Mouse (Mus musculus) CD4-positive, CD25-positive, alpha-beta regulatory T cell (primary cell): Measurements from ENCODE around the gene Sufu. TPM values are rescaled to one million over a fixed set of nuclear protein-coding genes. Genes with fewer than 3 reads are reported as not detected.

ENCODE experiments used
- polyA plus RNA-seq: library from polyadenylated mRNA; unstranded; fragments of 100-300 nt; shearing (Covaris generic); gene quantifications from one replicate; pipeline ENCODE4 v1.2.1, GENCODE M21; 2017

Gene Sufu
- polyA plus RNA-seq: 40.6 TPM

DNA sequence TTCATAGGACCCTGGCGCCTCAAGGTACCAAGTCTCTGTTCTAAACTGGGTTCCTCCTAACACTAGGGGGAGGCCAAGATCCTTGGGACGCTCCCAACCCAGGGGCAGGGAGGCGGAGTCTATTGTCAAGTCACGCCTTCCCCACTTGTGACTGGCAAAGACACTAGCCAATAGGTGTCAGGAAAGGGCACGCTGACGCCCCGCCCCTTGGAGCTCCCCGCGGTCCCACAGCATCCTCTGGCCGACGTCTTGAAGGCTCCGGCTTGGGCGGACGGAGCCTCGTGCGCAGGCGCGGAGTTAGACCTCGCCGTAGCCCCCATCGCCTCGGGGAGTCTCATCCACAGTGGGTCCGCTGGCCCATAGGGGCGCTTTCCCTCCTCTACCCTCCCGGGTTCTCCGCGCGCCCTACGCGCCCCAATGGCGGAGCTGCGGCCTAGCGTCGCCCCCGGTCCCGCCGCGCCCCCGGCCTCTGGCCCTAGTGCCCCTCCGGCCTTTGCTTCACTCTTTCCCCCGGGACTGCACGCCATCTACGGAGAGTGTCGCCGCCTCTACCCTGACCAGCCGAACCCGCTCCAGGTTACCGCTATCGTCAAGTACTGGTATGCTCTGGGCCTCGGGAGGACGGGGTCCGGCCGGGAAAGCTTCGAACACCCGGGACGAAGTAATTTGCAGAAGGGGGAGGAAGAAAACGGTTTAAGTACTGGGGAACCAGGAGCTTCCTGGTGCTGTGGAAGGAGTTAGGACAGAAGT lies at the start of gene Sufu:
Gene Sufu, plus strand, starts transcription at position 211 of the 750 bp plus-strand sequence.

DNA sequence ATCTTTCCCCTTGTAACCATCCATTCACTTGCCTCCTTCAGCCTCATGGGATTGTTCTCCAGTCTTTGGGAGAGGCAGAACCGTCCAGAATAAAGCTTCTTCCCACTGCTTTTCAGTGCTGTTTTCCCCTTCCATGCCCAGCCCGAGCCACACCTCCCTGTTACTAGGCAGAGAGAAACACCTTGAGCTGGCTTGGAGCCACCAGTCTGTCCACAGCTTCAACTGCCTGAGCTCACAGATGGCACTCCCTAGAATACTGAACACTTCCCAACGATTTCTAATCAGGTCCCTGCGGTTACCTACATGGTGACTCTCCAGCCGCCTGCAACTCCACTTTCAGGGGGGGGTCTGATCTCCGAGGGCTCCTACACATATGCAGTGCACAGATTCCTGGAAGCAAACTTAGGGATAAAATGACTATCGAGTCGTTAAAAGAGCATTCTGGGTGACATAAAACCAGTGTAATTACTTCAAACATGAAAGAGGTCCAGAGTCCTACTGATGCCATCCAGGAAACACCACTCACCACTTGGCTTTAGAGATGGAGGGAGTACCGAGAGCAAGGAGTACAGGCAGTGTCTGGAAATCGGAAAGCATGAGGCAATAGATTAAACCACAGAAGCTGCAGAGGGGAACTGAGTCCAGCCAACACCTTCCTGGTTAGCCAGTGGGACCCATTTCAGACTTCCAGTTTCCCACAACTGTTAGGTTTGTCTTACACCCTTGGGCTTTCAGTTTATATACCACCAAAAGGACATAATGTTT lies 46.3 kb upstream of the Sufu start, which contains the start of gene 2310034G01Rik:
Gene 2310034G01Rik, minus strand, starts transcription at position 135 of the 765 bp plus-strand sequence.

DNA sequence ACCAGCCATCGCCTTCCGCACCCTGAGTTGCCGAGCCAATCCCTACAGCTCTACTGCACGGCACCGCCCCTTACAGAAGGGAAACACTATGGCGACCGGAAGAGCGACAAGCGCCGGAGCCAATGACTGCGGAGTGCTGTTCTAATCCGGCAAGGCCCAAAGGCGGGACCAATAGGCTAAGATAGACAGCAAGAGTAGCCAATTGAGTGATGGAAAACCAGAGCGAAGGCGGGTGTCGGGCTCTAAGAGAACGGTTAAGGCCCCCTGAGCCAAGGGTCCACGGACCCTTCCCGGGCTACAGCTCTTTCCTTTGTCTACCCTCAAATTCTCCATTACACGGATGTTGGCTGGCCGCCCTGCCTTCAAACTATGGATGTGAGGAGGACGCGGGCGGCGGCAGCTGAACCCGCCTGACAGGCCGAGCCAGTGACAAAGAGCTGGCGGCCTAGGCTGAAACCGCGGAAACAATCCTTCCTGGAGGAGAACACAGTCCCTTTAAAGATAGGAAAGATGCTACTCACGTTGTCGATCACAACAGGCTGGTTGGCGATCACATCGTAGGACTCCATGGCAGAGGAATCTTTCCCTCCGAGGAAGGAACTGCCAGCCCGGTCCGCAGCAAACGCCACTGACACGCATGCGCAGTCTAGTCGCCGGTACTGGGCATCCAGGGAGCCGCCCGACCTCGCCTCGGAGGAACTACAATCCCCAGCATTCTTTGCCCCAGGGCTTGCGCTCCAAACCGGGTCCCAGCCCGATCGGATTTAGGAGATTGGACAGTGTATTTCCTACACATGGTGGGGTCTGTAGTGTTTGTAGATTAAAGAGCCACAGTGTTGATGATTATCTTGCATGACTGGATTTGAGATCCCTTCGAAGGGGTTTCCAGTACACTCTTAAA lies 1.3 kb upstream of the Sufu start, which contains the start of gene Actr1a:
Gene Actr1a, minus strand, starts transcription at position 640 of the 901 bp plus-strand sequence.

DNA sequence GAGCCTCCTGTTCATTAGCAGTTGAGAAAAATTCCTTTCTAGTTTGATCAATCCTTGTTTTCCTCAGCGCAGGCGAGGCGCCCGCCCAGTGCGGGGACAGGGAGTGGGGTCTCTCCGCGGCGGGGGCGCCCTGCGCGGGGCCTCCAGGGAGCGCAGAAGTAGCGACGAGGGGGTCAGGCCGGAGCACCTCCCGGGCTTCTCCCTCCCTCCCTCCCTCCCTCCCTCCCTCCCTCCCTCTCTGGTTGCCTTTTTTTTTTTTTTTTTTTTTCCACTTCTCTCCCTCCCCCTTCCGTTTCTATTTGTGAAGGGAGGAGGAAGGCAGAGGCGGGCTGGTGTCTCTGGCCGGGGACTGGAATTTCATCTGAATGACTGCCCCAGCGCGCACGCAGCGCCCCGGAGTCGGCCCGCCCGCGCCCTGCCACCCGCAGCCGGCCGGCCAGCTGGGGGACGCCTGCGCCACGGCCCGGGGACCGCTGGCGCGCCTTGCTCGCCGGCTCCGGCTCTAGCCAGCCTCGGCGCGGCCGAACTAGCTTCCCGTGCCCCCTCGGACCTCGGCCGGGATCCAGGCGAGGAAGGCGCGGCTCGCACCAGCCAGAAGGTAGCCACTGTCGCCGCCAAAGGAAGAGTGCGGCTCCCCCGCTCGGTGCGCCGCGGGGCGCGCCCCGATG lies 104.8 kb downstream of the Sufu start, which contains the start of gene Trim8:
Gene Trim8, plus strand, starts transcription at position 302 of the 668 bp plus-strand sequence.

Other genes starting within 250 kb of the Sufu start
- gene Pitx3, start 248.6 kb upstream of the Sufu start, polyA plus RNA-seq: not detected
- 55.6 TPM for gene Gbf1, start 244.4 kb upstream of the Sufu start, polyA plus RNA-seq
- gene Nfkb2, start 92.6 kb upstream of the Sufu start, polyA plus RNA-seq: 93.7 TPM
- gene Psd, start 69.7 kb upstream of the Sufu start, polyA plus RNA-seq: 5.4 TPM
- 12.5 TPM for gene Fbxl15, start 68.7 kb upstream of the Sufu start, polyA plus RNA-seq
- gene Cuedc2, start 58.2 kb upstream of the Sufu start, polyA plus RNA-seq: 54.5 TPM
- gene Mfsd13a, start 55.8 kb upstream of the Sufu start, polyA plus RNA-seq: 5.9 TPM
- 0.13 TPM for gene 2310034G01Rik, start 46.6 kb upstream of the Sufu start, polyA plus RNA-seq
- gene Actr1a, start 1.1 kb upstream of the Sufu start, polyA plus RNA-seq: 106 TPM
- 124 TPM for gene Trim8, start 104.8 kb downstream of the Sufu start, polyA plus RNA-seq
- gene Arl3, start 176.3 kb downstream of the Sufu start, polyA plus RNA-seq: 16.9 TPM
- 14.2 TPM for gene Sfxn2, start 176.5 kb downstream of the Sufu start, polyA plus RNA-seq
- 68.5 TPM for gene Wbp1l, start 202.2 kb downstream of the Sufu start, polyA plus RNA-seq